Mouse (Mus musculus) stomach, postnatal 0 days (tissue): Measurements from ENCODE around the gene Plod1. TPM values are rescaled to one million over a fixed set of nuclear protein-coding genes. Genes with fewer than 3 reads are reported as not detected.
A peak's percentile ranks its signal among the peaks of the same experiment; 100 is the strongest.

Experiments used
- ATAC-seq: fragments of 200-750 bp; cut with Nextera tagmentation; 2 replicates; pipeline ENCODE4 v1.8.0; 2017; ENCODE audit not compliant: low FRiP score, low TSS enrichment
- DNase-seq: peaks from one replicate; pipeline ENCODE4 v3.0.0-alpha.2; 2016; ENCODE audit warnings: low spot score
- H3K27ac ChIP-seq: fragments of 300-500 bp; sonication (generic); replicated peaks from 2 replicates; pipeline ENCODE4 v1.5.1; 2014; ENCODE audit warnings: mild to moderate bottlenecking, control low read depth
- H3K27me3 ChIP-seq: fragments of 300-500 bp; sonication (generic); 2 replicates; pipeline ENCODE4 v1.6.1; 2014; ENCODE audit warnings: low read length; ENCODE audit not compliant: control insufficient read depth, insufficient read depth
- H3K36me3 ChIP-seq: fragments of 300-500 bp; sonication (generic); 2 replicates; pipeline ENCODE4 v1.6.1; 2014; ENCODE audit warnings: low read length, mixed read lengths; ENCODE audit not compliant: control insufficient read depth, insufficient read depth
- H3K4me1 ChIP-seq: fragments of 300-500 bp; sonication (generic); replicated peaks from 2 replicates; pipeline ENCODE4 v1.6.1; 2014; ENCODE audit warnings: antibody characterized with exemption; ENCODE audit not compliant: control insufficient read depth, insufficient read depth
- H3K4me2 ChIP-seq: fragments of 300-500 bp; sonication (generic); replicated peaks from 2 replicates; pipeline ENCODE4 v1.6.1; 2014; ENCODE audit warnings: low read depth, mild to moderate bottlenecking, control low read depth, moderate library complexity
- H3K4me3 ChIP-seq: fragments of 300-500 bp; sonication (generic); 2 replicates; pipeline ENCODE4 v1.5.1; 2014; ENCODE audit warnings: low read depth, low read length, control low read depth
- H3K9ac ChIP-seq: fragments of 300-500 bp; sonication (generic); 2 replicates; pipeline ENCODE4 v1.6.1; 2014; ENCODE audit warnings: mild to moderate bottlenecking, low read length, control low read depth, mixed read lengths
- H3K9me3 ChIP-seq: fragments of 300-500 bp; sonication (generic); 2 replicates; pipeline ENCODE4 v1.6.1; 2016; ENCODE audit warnings: low read length; ENCODE audit not compliant: control insufficient read depth
- CTCF ChIP-seq: IDR thresholded peaks from 2 replicates; pipeline ENCODE4 v1.5.1; 2016; ENCODE audit warnings: antibody characterized with exemption, low read depth, mild to moderate bottlenecking, moderate library complexity
- EP300 ChIP-seq: optimal IDR thresholded peaks from 2 replicates; pipeline ENCODE3; 2016; ENCODE audit warnings: antibody characterized with exemption
- WGBS: fragments of 180-500 bp; shearing (Covaris S2); extraction: QIAGEN DNeasy Blood & Tissue Kit; methylation state at CpG from one replicate; pipeline ENCODE4 v1.1.7; 2014; 5-methylcytosine and 5-hydroxymethylcytosine counted together
- polyA plus RNA-seq: library from polyadenylated mRNA; unstranded; fragments of >200 nt; fragmentation: Nextera tagmentation; extraction: Ambion mirVana; gene quantifications from 2 replicates; pipeline ENCODE4 v1.2.1, GENCODE M21; 2015

Gene Plod1
- polyA plus RNA-seq, 1 experiment from 2014 or later, result 20.1 TPM

DNA sequence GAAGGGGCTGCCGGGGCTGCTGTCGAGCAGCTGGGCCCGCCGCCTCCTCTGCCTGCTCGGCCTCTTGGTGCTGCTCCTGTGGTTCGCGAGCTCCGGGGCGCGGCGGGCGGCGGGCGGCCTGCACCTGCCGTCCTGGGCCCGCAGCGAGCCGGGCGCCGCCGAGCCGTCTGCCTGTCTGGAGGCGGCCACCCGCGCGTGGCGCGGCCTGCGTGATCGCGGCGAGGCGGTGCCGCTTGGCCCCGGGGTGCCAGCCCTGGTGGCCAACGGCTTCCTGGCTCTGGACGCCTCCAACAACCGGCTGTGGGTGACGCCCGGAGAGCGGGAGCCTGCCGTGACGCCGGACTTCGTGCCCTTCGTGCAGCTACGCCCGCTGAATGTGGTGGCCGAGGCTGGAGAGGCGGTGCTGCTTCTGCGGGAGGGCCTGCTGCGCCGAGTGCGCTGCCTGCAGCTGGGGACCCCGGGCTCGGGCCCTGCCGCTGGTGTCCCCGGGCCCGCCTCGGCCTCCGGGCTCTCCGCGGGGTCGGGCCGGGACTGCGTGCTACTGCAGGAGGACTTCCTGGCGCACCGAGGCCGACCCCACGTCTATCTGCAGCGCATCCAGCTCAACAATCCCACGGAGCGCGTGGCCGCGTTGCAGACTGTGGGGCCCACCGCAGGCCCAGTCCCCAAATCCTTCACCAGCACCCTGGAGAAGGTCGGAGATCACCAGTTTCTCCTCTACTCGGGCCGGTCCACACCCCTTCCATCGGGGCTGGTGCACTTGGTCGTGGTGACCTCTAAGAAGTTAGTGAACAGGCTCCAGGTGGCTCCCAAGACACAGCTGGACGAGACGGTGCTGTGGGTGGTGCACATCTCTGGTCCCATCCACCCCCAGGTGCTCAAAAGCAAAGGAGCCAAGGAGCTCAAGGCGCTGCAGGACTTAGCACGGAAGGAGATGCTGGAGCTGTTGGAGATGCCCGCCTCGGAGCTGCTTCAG lies 4.8 kb upstream of the Plod1 start:
- H3K27ac ChIP-seq, result peak overlapping the region; percentile 91
- ATAC-seq (peak; percentile 71), DNase-seq (peak; percentile 74)
- H3K36me3 ChIP-seq, result peaks cover 17% of the 10 kb centered on the region
- peak overlapping the region; percentile 99 for H3K4me2 ChIP-seq
- peaks cover 11% of the 10 kb centered on the region; the same call in 1 of the 2 replicates for H3K4me1 ChIP-seq
- H3K4me3 ChIP-seq, result peak overlapping the region; percentile 92
- peak overlapping the region; percentile 90 for H3K9ac ChIP-seq
- WGBS, result 5% methylated on average over 63 of the region's 88 CpGs
- no peaks in the 10 kb centered on the region for H3K9me3 ChIP-seq
- H3K27me3 ChIP-seq, result no peaks in the 10 kb centered on the region
- TF ChIP-seq CTCF (no peak), EP300 (no peak)

DNA sequence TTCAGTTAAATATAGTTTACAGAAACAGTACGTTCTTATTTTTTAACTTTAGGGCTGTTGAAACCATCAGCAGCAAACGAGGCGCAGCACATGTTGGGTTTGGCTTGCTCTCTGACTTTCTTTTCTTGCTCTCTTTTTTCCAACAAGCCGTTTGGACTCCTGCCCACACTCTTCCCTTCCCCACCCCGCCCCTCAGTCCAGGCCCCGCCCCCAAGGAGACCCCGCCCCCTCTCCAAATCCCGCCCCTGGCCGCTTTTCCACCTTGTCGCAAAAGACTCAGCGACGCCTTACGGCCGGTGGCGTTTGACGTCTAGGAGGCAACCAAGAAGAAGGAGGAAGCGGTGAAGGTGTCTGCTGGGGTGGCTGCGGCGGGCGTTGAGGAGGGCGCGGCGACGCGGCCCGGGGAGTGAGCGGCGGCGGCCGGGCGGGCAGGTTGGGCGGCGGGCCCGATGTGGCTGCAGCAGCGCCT lies 4.0 kb upstream of the Plod1 start, which contains the start of gene 2510039O18Rik:
TSS of gene 2510039O18Rik (plus strand) at position 320 of the 469 bp plus-strand sequence.
- ATAC-seq (peak; percentile 75), DNase-seq (peak; percentile 93)
- peaks cover 14% of the 10 kb centered on the region; the same call in 1 of the 2 replicates for H3K4me1 ChIP-seq
- H3K9ac ChIP-seq, result peak within 1 kb of the TSS; percentile 90
- under 1% methylated on average over 35 of the region's 35 CpGs for WGBS
- peaks cover 10% of the 10 kb centered on the region; the same call in 1 of the 2 replicates for H3K36me3 ChIP-seq
- H3K4me2 ChIP-seq, result peak within 1 kb of the TSS; percentile 99
- H3K4me3 ChIP-seq, result peak within 1 kb of the TSS; percentile 92
- H3K9me3 ChIP-seq, result no peaks in the 10 kb centered on the region
- TF ChIP-seq EP300 (no peak), CTCF (peak; percentile 24; the same call in 1 of the 2 replicates)
- peak within 1 kb of the TSS; percentile 91 for H3K27ac ChIP-seq
- H3K27me3 ChIP-seq, result no peaks in the 10 kb centered on the region

DNA sequence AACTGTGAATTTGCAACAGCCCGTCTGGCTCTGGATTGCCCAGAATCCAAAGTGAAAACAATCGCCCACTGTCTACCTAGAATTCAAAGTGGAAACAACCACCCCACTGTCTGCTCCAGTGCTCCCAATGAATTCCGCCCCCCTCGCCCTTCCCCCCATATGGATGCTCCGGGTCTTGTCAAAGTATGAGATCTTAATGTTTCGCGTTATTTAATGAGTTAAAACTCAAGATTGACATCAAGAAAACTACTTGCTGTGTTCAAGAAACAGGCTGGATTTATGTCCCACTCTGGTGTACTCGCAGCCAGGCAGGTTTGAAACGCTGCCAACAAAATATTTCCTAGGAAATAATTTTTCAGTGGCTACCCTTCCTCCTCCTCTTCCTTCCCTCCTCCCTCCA lies 3.5 kb upstream of the Plod1 start:
- Histone ChIP-seq H3K4me2 (no peak overlapping the region; the same call in 1 of the 2 replicates), H3K9me3 (no peaks in the 10 kb centered on the region), H3K27me3 (no peaks in the 10 kb centered on the region), H3K27ac (peak overlapping the region; percentile 46), H3K4me3 (0 out of 2 replicates have a peak overlapping the region, but pooled peaks have one; percentile 2), H3K4me1 (peaks cover 14% of the 10 kb centered on the region; the same call in 1 of the 2 replicates), H3K9ac (no peak overlapping the region), H3K36me3 (peaks cover 6% of the 10 kb centered on the region; the same call in 1 of the 2 replicates)
- 34% methylated on average over 9 of the region's 9 CpGs for WGBS
- TF ChIP-seq EP300, result no peak
- TF ChIP-seq CTCF, result no peak
- ATAC-seq (no peak), DNase-seq (no peak)

DNA sequence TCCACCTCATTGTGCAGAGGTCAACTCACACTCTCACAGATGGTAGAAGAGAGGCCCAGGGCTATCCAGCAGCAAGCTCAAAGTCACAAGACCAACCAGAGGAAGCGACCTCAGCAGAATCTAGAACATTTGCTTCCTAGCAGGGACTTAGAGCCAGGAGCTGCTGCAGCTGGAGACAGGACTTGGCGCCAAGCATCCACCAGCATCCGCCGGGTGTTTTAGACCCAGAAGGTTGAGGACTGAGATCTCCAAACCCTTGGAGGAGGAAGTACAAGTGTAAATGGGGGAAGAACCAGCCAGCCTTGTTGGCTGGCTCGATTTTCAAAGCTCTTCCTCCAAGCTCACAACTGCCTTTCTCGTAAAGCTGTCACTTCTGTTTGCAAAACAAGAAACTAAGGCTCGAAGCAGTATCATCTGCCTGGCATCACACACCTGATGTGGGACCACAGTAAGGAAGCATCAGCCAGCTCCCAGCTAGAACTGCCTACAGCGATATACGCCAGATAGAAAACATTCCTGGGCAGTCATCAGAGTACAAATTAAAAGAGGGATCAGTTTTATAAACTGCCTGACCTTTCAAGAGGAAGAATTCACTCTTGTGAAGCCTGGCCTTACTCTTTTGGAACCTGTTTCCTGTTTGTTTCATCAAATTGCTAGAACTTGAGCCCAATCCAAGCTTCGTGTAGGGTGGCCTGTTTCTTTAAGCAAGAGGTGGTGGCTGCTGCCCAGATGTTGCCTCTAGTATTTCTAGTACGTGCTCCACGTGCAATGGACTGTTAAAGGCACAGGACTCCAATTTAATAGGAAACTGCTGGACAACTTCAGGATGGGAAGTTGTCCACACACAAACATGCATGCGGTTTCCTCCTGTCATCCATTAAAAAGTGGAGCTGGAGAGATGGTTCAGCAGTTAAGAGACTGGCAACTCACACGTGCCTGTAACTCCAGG lies 1.9 kb upstream of the Plod1 start:
- TF ChIP-seq CTCF (no peak), EP300 (no peak)
- WGBS, result 37% methylated on average over 14 of the region's 14 CpGs
- Histone ChIP-seq H3K9ac (no peak overlapping the region), H3K4me2 (peak overlapping the region; percentile 2; the same call in 1 of the 2 replicates), H3K9me3 (no peaks in the 10 kb centered on the region), H3K27me3 (no peaks in the 10 kb centered on the region), H3K36me3 (no peaks in the 10 kb centered on the region), H3K4me1 (peaks cover 14% of the 10 kb centered on the region; the same call in 1 of the 2 replicates), H3K27ac (peak overlapping the region; percentile 81), H3K4me3 (no peak overlapping the region)
- ATAC-seq (no peak; the same call in 1 of the 2 replicates), DNase-seq (no peak)

DNA sequence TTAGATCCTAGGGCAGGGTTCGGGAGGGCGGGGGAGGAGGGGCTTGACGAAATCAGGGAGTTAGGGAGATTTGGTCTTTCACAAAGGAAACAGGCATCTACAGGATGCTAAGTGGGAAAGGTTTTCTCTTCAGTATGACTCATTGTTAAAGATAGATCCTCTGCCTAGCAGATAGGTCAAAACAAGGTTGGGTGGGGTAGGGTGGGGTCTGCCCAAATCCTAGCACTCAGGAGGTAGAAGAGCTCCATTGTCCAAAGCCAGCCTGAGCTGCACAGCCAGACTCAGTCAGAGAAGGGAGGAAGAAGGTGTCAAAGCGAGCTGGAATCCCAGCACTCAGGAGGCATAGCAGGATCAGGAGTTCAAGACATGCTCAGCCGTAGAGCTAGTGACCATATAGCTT lies 919 bp upstream of the Plod1 start:
- DNase-seq, result no peak
- H3K4me2 ChIP-seq, result no peak overlapping the region
- peaks cover 14% of the 10 kb centered on the region; the same call in 1 of the 2 replicates for H3K4me1 ChIP-seq
- H3K27me3 ChIP-seq, result no peaks in the 10 kb centered on the region
- H3K27ac ChIP-seq, result peak overlapping the region; percentile 73
- no peak for ATAC-seq
- no peak overlapping the region for H3K4me3 ChIP-seq
- no peak for TF ChIP-seq CTCF
- no peak for TF ChIP-seq EP300
- H3K9ac ChIP-seq, result no peak overlapping the region
- H3K9me3 ChIP-seq, result no peaks in the 10 kb centered on the region
- H3K36me3 ChIP-seq, result no peaks in the 10 kb centered on the region
- 67% methylated on average over 5 of the region's 5 CpGs for WGBS
